Mouse (Mus musculus): ENCODE measurements around the gene Fyn. TPM values are rescaled to one million over a fixed set of nuclear protein-coding genes. Genes with fewer than 3 reads are reported as not detected.

Fyn gene
- polyA plus RNA-seq, 1 experiment: 107 TPM

DNA sequence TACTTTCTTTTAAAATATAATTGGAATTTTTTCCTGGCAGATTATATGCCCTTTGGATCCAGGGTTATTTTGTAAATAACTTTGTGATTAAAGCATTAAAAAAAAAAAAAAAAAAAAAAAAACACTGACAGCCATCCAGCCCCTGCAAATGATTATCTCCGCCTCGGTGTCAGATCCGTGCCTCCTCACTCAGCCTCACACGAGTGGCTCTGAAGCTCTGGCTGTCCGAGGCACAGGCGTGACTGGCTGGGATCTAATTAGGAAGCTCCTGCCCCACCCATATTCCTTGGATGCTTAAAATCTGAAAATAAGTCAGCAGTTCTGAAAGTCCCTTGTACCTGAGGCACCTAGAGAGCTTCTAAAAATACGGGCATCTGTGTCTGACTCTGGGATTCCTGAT, 164.2 kb downstream of the Fyn start:
- Histone ChIP-seq H3K4me1 (ENCODE audit: control insufficient read depth, insufficient read depth, low read length) (peaks cover 5% of the 10 kb centered on the region), H3K27ac (ENCODE audit: insufficient read depth, low read length) (no peak overlapping the region), H3K4me3 (ENCODE audit: insufficient read depth, low read length) (no peak overlapping the region)
- TF ChIP-seq POLR2A (IDR thresholded peaks at IDR 0.05; ENCODE audit: extremely low read depth, insufficient read depth, low read length) (no peak), CTCF (IDR thresholded peaks at IDR 0.05; ENCODE audit: extremely low read depth, insufficient read depth, low read length) (no peak)

DNA sequence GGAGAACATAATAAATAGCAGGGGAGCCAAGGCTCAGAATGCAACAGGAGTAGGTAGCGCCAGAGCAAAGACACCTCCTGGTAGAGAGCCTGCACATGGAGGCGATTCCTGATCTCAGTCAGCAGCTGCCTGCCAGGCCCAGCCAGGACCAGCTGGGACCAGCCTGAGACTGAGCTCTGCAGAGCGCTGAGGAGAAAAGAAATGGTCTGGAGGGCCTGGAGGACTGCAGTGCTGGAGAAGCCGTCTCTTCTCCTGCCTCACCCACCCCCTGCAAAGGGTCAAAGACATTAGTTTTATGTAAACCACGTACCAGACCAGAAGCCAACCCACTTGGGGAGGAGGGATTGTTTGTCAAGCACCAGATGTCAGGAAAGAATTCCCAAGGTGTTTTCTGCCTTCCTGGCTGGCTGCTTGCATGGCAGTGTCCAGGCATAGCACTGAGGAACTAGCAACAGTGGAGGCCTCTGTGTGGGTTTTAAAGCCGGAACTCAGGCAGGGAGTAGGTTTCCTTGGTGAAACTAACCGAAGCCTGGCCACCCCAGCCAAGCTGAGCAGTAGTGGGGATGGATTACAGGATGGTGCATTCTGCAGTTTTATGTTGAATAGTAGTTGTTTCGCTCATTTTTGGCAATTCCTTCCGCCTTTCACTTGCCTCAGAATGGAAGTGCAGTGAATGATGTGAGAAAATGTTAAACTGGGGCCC, 165.8 kb downstream of the Fyn start:
- Histone ChIP-seq H3K4me1 (ENCODE audit: control insufficient read depth, insufficient read depth, low read length) (peaks cover 5% of the 10 kb centered on the region), H3K4me3 (ENCODE audit: insufficient read depth, low read length) (no peak overlapping the region), H3K27ac (ENCODE audit: insufficient read depth, low read length) (no peak overlapping the region)
- TF ChIP-seq POLR2A (IDR thresholded peaks at IDR 0.05; ENCODE audit: extremely low read depth, insufficient read depth, low read length): no peak
- TF ChIP-seq CTCF (IDR thresholded peaks at IDR 0.05; ENCODE audit: extremely low read depth, insufficient read depth, low read length): no peak

DNA sequence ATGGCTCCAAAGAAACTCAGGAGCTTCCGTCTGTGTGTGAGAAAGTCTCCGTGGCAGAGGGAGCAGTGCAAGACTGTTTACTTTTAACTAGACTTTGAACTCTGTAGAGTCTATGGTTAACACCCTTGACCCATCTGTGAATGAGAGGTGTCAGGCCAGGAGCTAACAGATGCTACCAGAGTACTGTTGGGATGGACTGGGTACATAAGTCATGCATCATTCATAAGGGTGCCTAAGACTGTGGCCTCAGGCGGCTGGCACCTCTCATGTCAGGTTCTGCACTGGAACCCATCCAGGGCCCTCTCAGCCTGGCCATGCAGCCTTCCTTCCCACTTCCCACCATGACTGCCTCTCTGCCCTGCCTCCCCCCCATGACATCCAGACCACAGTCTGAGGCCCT, 166.7 kb downstream of the Fyn start:
- H3K4me3 ChIP-seq (ENCODE audit: insufficient read depth, low read length): no peak overlapping the region

GRCm38 (mm10) chr10:39536258-39536657, 167.6 kb downstream of the Fyn start:
- peaks cover 7% of the 10 kb centered on the region for H3K4me1 ChIP-seq (ENCODE audit: control insufficient read depth, insufficient read depth, low read length)
- H3K4me3 ChIP-seq (ENCODE audit: insufficient read depth, low read length): no peak overlapping the region
- TF ChIP-seq CTCF (IDR thresholded peaks at IDR 0.05; ENCODE audit: extremely low read depth, insufficient read depth, low read length) (no peak), POLR2A (IDR thresholded peaks at IDR 0.05; ENCODE audit: extremely low read depth, insufficient read depth, low read length) (no peak)
- H3K27ac ChIP-seq (ENCODE audit: insufficient read depth, low read length): no peak overlapping the region

More for the DNA sequence above, 166.7 kb downstream of the Fyn start:
- TF ChIP-seq POLR2A (IDR thresholded peaks at IDR 0.05; ENCODE audit: extremely low read depth, insufficient read depth, low read length) (no peak), CTCF (IDR thresholded peaks at IDR 0.05; ENCODE audit: extremely low read depth, insufficient read depth, low read length) (no peak)
- Histone ChIP-seq H3K4me1 (ENCODE audit: control insufficient read depth, insufficient read depth, low read length) (peaks cover 6% of the 10 kb centered on the region), H3K27ac (ENCODE audit: insufficient read depth, low read length) (no peak overlapping the region)

DNA sequence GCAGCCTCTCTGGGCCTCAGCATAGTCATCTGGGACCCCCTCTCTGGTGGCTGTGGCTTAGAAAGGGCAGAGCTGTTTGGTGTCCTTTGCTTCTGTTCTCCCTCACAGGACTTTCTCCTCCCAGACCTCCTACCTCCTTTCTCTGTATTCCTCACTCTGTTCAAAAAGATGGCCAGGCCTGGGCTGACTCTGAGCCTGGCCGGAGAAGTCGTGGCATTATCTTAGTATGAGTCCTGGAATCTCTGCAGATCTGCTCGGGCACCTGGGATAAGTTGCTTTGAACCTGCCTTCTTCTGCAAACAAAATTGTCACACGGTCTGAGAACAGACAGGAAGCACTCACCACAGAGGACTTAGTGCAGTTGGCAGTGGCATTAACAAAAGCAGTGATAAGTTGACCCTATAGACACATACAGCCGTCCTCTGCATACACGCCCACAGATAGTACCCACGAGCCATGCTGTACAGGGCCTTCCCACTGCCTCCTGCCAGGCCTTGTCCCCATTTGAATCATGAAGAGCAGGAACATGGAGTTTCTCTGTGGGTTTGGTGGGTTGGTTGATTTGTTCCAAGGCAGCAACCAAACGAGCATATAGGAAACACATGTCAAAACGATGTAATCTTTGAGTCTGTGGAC, 171.5 kb downstream of the Fyn start:
- peaks cover 6% of the 10 kb centered on the region; the same call in 1 of the 2 replicates for H3K4me1 ChIP-seq (ENCODE audit: control insufficient read depth, insufficient read depth, low read length)
- H3K4me3 ChIP-seq (ENCODE audit: insufficient read depth, low read length): no peak overlapping the region
- 0 out of 2 replicates have a peak overlapping the region, but pooled peaks have one; percentile 25 for H3K27ac ChIP-seq (ENCODE audit: insufficient read depth, low read length)
- TF ChIP-seq POLR2A (IDR thresholded peaks at IDR 0.05; ENCODE audit: extremely low read depth, insufficient read depth, low read length) (no peak), CTCF (IDR thresholded peaks at IDR 0.05; ENCODE audit: extremely low read depth, insufficient read depth, low read length) (no peak)

GRCm38 (mm10) chr10:39540995-39541394, 172.3 kb downstream of the Fyn start:
- H3K27ac ChIP-seq (ENCODE audit: insufficient read depth, low read length): peak overlapping the region; percentile 10; the same call in 1 of the 2 replicates
- TF ChIP-seq POLR2A (IDR thresholded peaks at IDR 0.05; ENCODE audit: extremely low read depth, insufficient read depth, low read length): no peak
- TF ChIP-seq CTCF (IDR thresholded peaks at IDR 0.05; ENCODE audit: extremely low read depth, insufficient read depth, low read length): no peak
- H3K4me1 ChIP-seq (ENCODE audit: control insufficient read depth, insufficient read depth, low read length): peaks cover 6% of the 10 kb centered on the region; the same call in 1 of the 2 replicates
- H3K4me3 ChIP-seq (ENCODE audit: insufficient read depth, low read length): no peak overlapping the region

DNA sequence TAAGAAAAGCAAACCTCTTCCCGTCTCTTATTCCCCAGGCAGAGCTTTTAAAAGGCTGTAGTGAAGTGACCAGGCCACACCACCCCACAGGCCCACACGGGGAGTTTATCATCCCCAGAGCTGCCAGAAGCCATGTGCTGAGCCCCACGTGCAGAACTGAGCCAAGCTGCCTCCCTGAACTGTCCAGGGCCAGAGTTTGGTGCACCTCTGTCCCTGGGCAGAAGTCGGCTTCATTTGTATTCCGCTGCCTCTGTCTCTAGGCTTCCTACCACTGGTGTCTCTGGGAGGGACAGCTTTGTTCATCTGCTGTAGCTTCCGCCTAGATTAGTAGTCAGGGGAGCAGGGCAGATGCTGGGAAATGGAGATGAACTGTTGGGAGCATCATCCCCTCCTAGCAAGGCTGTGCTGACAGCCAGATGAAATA, 172.8 kb downstream of the Fyn start:
- Histone ChIP-seq H3K27ac (ENCODE audit: insufficient read depth, low read length) (peak overlapping the region; percentile 30; the same call in 1 of the 2 replicates), H3K4me1 (ENCODE audit: control insufficient read depth, insufficient read depth, low read length) (peaks cover 6% of the 10 kb centered on the region; the same call in 1 of the 2 replicates), H3K4me3 (ENCODE audit: insufficient read depth, low read length) (no peak overlapping the region)
- TF ChIP-seq POLR2A (IDR thresholded peaks at IDR 0.05; ENCODE audit: extremely low read depth, insufficient read depth, low read length) (no peak), CTCF (IDR thresholded peaks at IDR 0.05; ENCODE audit: extremely low read depth, insufficient read depth, low read length) (no peak)

GRCm38 (mm10) chr10:39541951-39542521, 173.4 kb downstream of the Fyn start:
- no peak overlapping the region for H3K4me3 ChIP-seq (ENCODE audit: insufficient read depth, low read length)
- peaks cover 6% of the 10 kb centered on the region; the same call in 1 of the 2 replicates for H3K4me1 ChIP-seq (ENCODE audit: control insufficient read depth, insufficient read depth, low read length)
- H3K27ac ChIP-seq (ENCODE audit: insufficient read depth, low read length): peak overlapping the region; percentile 11
- TF ChIP-seq POLR2A (IDR thresholded peaks at IDR 0.05; ENCODE audit: extremely low read depth, insufficient read depth, low read length) (no peak), CTCF (IDR thresholded peaks at IDR 0.05; ENCODE audit: extremely low read depth, insufficient read depth, low read length) (no peak)

DNA sequence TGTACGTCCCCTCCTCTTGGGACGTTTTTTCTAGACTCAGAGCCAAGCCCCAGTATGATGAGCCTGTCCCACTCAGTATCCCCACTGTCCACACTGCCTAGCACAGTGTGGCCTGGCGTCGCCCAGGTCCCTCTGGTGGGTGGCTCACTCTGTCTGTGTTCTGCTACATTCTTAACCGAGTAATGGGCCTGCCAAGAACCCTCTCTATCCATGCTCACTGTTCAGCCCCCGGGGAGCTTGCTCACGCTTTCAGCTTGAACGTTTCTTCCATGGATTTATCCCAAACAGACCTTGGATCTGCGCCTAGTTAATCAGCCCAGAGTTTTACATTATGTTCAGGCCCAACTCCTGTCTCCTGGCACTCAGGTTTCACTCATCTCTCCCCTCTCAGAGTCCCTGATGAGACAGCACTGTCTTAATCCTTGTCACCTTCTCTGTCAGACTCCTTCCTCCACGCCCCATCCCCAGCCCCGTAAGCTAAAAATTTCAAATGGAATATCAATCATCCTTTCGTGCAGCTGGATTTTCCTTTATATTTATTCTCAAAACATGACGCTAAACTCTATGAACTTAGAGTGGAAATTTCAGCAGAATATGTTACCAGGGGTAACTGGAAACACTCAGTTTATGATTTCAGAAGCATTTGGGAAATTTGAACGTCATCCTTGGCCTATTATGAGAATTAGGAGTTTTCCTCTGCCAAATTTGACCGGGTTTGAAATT, 174.0 kb downstream of the Fyn start:
- H3K27ac ChIP-seq (ENCODE audit: insufficient read depth, low read length): peak overlapping the region; percentile 4; the same call in 1 of the 2 replicates
- H3K4me1 ChIP-seq (ENCODE audit: control insufficient read depth, insufficient read depth, low read length): peaks cover 6% of the 10 kb centered on the region; the same call in 1 of the 2 replicates
- TF ChIP-seq CTCF (IDR thresholded peaks at IDR 0.05; ENCODE audit: extremely low read depth, insufficient read depth, low read length) (no peak), POLR2A (IDR thresholded peaks at IDR 0.05; ENCODE audit: extremely low read depth, insufficient read depth, low read length) (no peak)
- no peak overlapping the region for H3K4me3 ChIP-seq (ENCODE audit: insufficient read depth, low read length)

Measured in cortical plate, adult 2 months (tissue).